In the genomic region with DNA sequence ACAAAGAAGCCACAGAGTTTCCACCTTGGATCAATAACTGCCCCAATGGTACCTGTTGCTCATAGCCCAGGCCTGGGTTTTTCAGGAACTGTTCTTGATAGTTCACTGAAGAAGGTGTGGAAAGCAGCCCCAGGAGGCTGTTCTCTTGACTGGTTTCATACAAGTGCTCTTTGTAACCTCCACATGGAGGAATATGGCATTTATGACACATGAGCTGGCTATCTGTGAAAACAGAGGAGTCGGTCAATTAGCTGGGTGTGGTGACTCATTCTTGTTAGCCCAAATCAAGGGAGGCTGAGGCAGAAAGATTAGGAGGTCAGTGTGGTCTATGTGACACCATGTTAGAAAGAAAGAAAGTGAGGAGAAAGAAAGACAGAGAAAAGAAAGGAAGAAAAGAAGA, we compare ENCODE assay signal across 27 mouse cellular contexts.
"Had no signal": no experiment of that assay in that cellular context is flagged by ENCODE, and none has a peak within 500 bp of the region (broad histone marks: within the 10 kb centered on the region; RNA-seq: fewer than 3 reads in every experiment).

No protein-coding gene starts in this region.

- H3K4me2 ChIP-seq: heart, embryonic 11.5 days; heart, embryonic 13.5 days; heart, embryonic 15.5 days; hindbrain, embryonic 13.5 days; hindbrain, embryonic 15.5 days; kidney, embryonic 15.5 days; limb, embryonic 13.5 days; limb, embryonic 15.5 days had no signal

- H3K36me3 ChIP-seq: heart, embryonic 13.5 days; heart, embryonic 15.5 days; hindbrain, embryonic 13.5 days; hindbrain, embryonic 15.5 days; kidney, embryonic 15.5 days; limb, embryonic 13.5 days; limb, embryonic 15.5 days had no signal

- H3K9ac ChIP-seq: heart, embryonic 13.5 days; heart, embryonic 15.5 days; hindbrain, embryonic 13.5 days; hindbrain, embryonic 15.5 days; kidney, embryonic 15.5 days; limb, embryonic 13.5 days; limb, embryonic 15.5 days; liver, embryonic 14.5 days had no signal

- ATAC-seq: hindbrain, postnatal 0 days; intestine, embryonic 16.5 days had no signal

- H3K4me3 ChIP-seq: gastrocnemius, adult 2 months; heart, adult 2 months; heart, embryonic 13.5 days; heart, embryonic 15.5 days; hindbrain, embryonic 13.5 days; hindbrain, embryonic 15.5 days; kidney, embryonic 15.5 days; limb, embryonic 13.5 days; limb, embryonic 15.5 days had no signal

- H3K4me1 ChIP-seq: heart, embryonic 15.5 days; hindbrain, embryonic 13.5 days; hindbrain, embryonic 15.5 days; limb, embryonic 15.5 days had no signal

- H3K27me3 ChIP-seq: heart, embryonic 15.5 days; hindbrain, embryonic 15.5 days; limb, embryonic 13.5 days; limb, embryonic 15.5 days had no signal

- H3K27ac ChIP-seq: gastrocnemius, adult 2 months; heart, adult 2 months; heart, embryonic 13.5 days; heart, embryonic 15.5 days; hindbrain, embryonic 13.5 days; hindbrain, embryonic 15.5 days; hindbrain, postnatal 0 days; kidney, embryonic 15.5 days; kidney, postnatal 0 days; limb, embryonic 13.5 days; limb, embryonic 15.5 days; liver, embryonic 14.5 days had no signal

- DNase-seq: gastrocnemius, adult 2 months; gastrocnemius, postnatal 10 days; gastrocnemius, postnatal 25 days; heart, adult 2 months; heart, postnatal 14 days; heart, postnatal 36 days; kidney, adult 11 months; kidney, adult 2 months; kidney, adult 9 months; kidney, postnatal 14 days; kidney, postnatal 36 days; layer of hippocampus, adult 9-11 months; layer of hippocampus, postnatal 36 days; left cerebral cortex, postnatal 4 days; lung, adult 18-20 months had no signal

- H3K9me3 ChIP-seq: heart, embryonic 13.5 days; heart, embryonic 15.5 days; hindbrain, embryonic 13.5 days; hindbrain, embryonic 15.5 days; kidney, embryonic 15.5 days; limb, embryonic 13.5 days; limb, embryonic 15.5 days had no signal
